Mouse (Mus musculus) ES-E14 (cell line): ENCODE data around the gene Robo2. TPM values are rescaled to one million over a fixed set of nuclear protein-coding genes. Genes with fewer than 3 reads are reported as not detected.
"Not testable (repeated sequence)": the region's sequence is repeated elsewhere in the genome, so short reads cannot be mapped to it uniquely, and the experiment has no call there.

ENCODE experiments used
- DNase-seq: peaks from one replicate; pipeline ENCODE4 v3.0.0-alpha.2; 2013; ENCODE audit warnings: low read depth, low spot score
- H3K27ac ChIP-seq: 2 replicates; pipeline ENCODE4 v1.5.1; 2012; ENCODE audit warnings: low read depth, mild to moderate bottlenecking, low read length, moderate library complexity, mixed read lengths; ENCODE audit not compliant: poor library complexity, insufficient read depth, severe bottlenecking
- H3K36me3 ChIP-seq: 2 replicates; pipeline ENCODE4 v1.6.1; 2012; ENCODE audit warnings: mild to moderate bottlenecking, low read length, moderate library complexity, mixed read lengths; ENCODE audit not compliant: control insufficient read depth, poor library complexity, insufficient read depth, severe bottlenecking
- H3K4me1 ChIP-seq, 2 experiments: fragments of 150-350 bp in 1 of 2; sonication (generic) in 1 of 2; 2 replicates each; pipeline ENCODE4 v1.6.1; 2012; ENCODE audit warnings: low read length in 2 of 2, mild to moderate bottlenecking in 1 of 2, mixed read lengths in 1 of 2; ENCODE audit not compliant: control insufficient read depth in 2 of 2, insufficient read depth in 2 of 2, poor library complexity in 1 of 2
- H3K4me3 ChIP-seq, 2 experiments: fragments of 150-350 bp in 1 of 2; sonication (generic) in 1 of 2; 2 replicates each; pipeline ENCODE4 v1.5.1; 2012; ENCODE audit warnings: low read length in 2 of 2, low read depth in 1 of 2, mild to moderate bottlenecking in 1 of 2, mixed read lengths in 1 of 2; ENCODE audit not compliant: insufficient read depth in 1 of 2, poor library complexity in 1 of 2, severe bottlenecking in 1 of 2
- H3K9ac ChIP-seq: 2 replicates; pipeline ENCODE4 v1.6.1; 2012; ENCODE audit warnings: low read depth, mild to moderate bottlenecking, low read length, mixed read lengths; ENCODE audit not compliant: poor library complexity, insufficient read depth, severe bottlenecking
- H3K9me3 ChIP-seq: fragments of 150-350 bp; sonication (generic); 2 replicates; pipeline ENCODE4 v1.6.1; 2012; ENCODE audit warnings: low read depth, mild to moderate bottlenecking, low read length; ENCODE audit not compliant: control insufficient read depth, insufficient read depth
- CHD2 ChIP-seq: IDR thresholded peaks from 2 replicates; pipeline ENCODE4 v1.6.1; 2014; ENCODE audit warnings: mild to moderate bottlenecking, low read depth, low read length, inconsistent platforms
- HCFC1 ChIP-seq: IDR thresholded peaks from 2 replicates; pipeline ENCODE4 v1.6.1; 2012; ENCODE audit warnings: low read length, inconsistent platforms, borderline replicate concordance; ENCODE audit not compliant: insufficient read depth
- MAFK ChIP-seq: IDR thresholded peaks from 2 replicates; pipeline ENCODE4 v1.6.1; 2014; ENCODE audit warnings: mild to moderate bottlenecking, low read depth, low read length, inconsistent platforms; ENCODE audit not compliant: insufficient read depth
- ZC3H11A ChIP-seq: IDR thresholded peaks from 2 replicates; pipeline ENCODE4 v1.6.1; 2012; ENCODE audit warnings: low read depth, mild to moderate bottlenecking, inconsistent platforms, low read length, borderline replicate concordance
- ZNF384 ChIP-seq: IDR thresholded peaks from 2 replicates; pipeline ENCODE4 v1.6.1; 2012; ENCODE audit warnings: low read depth, low read length, inconsistent platforms
- in situ Hi-C, 2 experiments: fragments of 600-800 bp; cut with MboI; formaldehyde crosslinking; loops; one replicate each; pipeline ENCODE4 v1.15.1; 2025; ENCODE audit warnings: low sequenced_read_pairs in 2 of 2, inconsistent platforms in 1 of 2; ENCODE audit not compliant: unreplicated experiment in 2 of 2
- total RNA-seq: library from RNA; depleted of rRNA; stranded (reverse); fragments of 300-350 nt; gene quantifications from 2 replicates; pipeline ENCODE4 v1.2.3, GENCODE M21; 2012

The Robo2 gene
- total RNA-seq, 1 experiment = 5.5 TPM

DNA sequence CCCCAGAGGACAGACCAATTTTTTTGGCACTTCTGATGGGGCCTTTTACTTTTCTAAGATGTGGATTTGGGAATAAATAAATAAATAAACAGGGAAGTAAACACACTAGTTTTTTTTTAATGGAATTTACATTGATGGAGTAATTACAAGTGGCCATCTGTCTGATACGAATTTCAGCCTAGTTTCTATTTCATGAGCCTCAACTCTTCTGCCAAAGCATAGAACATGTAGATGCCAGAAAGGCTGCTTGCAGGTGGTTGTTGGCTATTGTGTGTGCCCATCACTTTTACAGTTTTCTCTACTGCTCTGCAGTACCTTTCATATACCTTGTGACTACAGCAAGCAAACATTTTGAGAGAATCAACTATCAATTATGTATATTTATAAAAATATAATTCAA lies 355.4 kb downstream of the Robo2 start:
- Histone ChIP-seq H3K4me1 (no peaks in the 10 kb centered on the region), H3K36me3 (no peaks in the 10 kb centered on the region), H3K27ac (no peak overlapping the region), H3K9me3 (no peaks in the 10 kb centered on the region), H3K9ac (no peak overlapping the region), H3K4me3 (no peak overlapping the region)
- in situ Hi-C loops = no loop called here
- DNase-seq = no peak
- TF ChIP-seq MAFK (no peak), HCFC1 (no peak), ZC3H11A (no peak), CHD2 (no peak), ZNF384 (no peak)

GRCm38 (mm10) chr16:74055061-74055751 lies 356.4 kb downstream of the Robo2 start:
- H3K27ac ChIP-seq = no peak overlapping the region
- no peak for DNase-seq
- no peak overlapping the region for H3K9ac ChIP-seq
- H3K36me3 ChIP-seq = no peaks in the 10 kb centered on the region
- no peaks in the 10 kb centered on the region for H3K9me3 ChIP-seq
- no peak for TF ChIP-seq CHD2
- TF ChIP-seq HCFC1 = no peak
- no peak for TF ChIP-seq ZNF384
- no peak for TF ChIP-seq ZC3H11A
- no peak for TF ChIP-seq MAFK
- H3K4me1 ChIP-seq = no peaks in the 10 kb centered on the region
- H3K4me3 ChIP-seq = no peak overlapping the region
- in situ Hi-C loops = no loop called here

DNA sequence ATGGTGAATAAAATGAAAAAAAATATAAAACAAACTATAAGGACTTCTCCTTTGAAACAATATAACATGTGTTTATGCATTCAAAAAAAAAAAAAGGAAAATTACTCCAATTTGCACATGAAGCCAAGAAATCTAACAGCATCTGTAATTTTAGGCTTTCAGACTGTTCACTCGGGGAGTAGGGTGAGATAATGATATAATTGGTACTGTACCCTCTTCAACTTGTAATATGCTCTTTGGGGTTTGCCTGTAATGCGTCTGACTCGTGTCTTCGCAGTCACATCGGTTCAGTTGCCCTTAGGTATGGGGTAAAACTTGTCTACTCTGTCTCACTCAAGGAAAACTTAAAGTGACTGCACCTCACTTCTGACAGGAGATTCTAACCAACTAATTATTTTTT lies 362.2 kb downstream of the Robo2 start:
- in situ Hi-C loops = no loop called here
- TF ChIP-seq ZNF384 = no peak
- no peak for TF ChIP-seq MAFK
- TF ChIP-seq CHD2 = no peak
- no peak for TF ChIP-seq HCFC1
- TF ChIP-seq ZC3H11A = no peak
- no peaks in the 10 kb centered on the region for H3K9me3 ChIP-seq

GRCm38 (mm10) chr16:74048980-74049379 lies 362.6 kb downstream of the Robo2 start:
- no peak overlapping the region for H3K4me3 ChIP-seq
- in situ Hi-C loops = no loop called here
- no peaks in the 10 kb centered on the region for H3K36me3 ChIP-seq
- H3K9ac ChIP-seq = no peak overlapping the region
- no peaks in the 10 kb centered on the region for H3K9me3 ChIP-seq
- H3K4me1 ChIP-seq = no peaks in the 10 kb centered on the region
- TF ChIP-seq ZC3H11A = no peak
- TF ChIP-seq CHD2 = no peak
- no peak for TF ChIP-seq HCFC1
- TF ChIP-seq ZNF384 = no peak
- no peak for TF ChIP-seq MAFK
- no peak for DNase-seq
- H3K27ac ChIP-seq = no peak overlapping the region

More for the DNA sequence above, 362.2 kb downstream of the Robo2 start:
- no peak overlapping the region for H3K4me3 ChIP-seq
- no peaks in the 10 kb centered on the region for H3K4me1 ChIP-seq
- no peak overlapping the region for H3K27ac ChIP-seq
- no peak for DNase-seq
- H3K36me3 ChIP-seq = no peaks in the 10 kb centered on the region
- H3K9ac ChIP-seq = no peak overlapping the region

- Histone ChIP-seq H3K9ac (no peak overlapping the region), H3K27ac (no peak overlapping the region), H3K4me3 (no peak overlapping the region), H3K4me1 (no peaks in the 10 kb centered on the region), H3K36me3 (no peaks in the 10 kb centered on the region), H3K9me3 (no peaks in the 10 kb centered on the region)
- in situ Hi-C loops = no loop called here
- DNase-seq = no peak
- TF ChIP-seq CHD2 (no peak), MAFK (no peak), ZC3H11A (no peak), HCFC1 (no peak), ZNF384 (no peak)
Measured at GRCm38 (mm10) chr16:74047232-74047631, 364.4 kb downstream of the Robo2 start.

DNA sequence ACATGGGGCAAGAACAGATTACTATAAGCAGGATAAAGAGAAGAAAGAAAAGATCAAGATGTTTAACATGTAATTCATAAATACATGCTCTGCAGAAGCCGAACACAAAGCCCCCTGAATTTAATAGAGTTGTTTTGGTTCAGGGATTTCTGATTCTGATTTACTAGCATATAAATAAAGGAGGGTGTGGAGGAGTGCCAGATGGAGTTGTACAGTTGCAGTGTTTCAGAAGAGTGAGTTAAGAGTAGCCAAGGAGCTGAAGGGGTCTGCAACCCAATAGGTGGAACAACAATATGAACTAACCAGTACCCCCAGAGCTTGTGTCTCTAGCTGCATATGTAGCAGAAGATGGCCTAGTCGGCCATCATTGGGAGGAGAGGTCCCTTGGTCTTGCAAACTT lies 370.8 kb downstream of the Robo2 start:
- in situ Hi-C loops, H3K4me3 ChIP-seq: not testable (repeated sequence)

More for the DNA sequence above, 370.8 kb downstream of the Robo2 start:
- not testable (repeated sequence) for H3K36me3 ChIP-seq, H3K9ac ChIP-seq, H3K4me1 ChIP-seq, DNase-seq, H3K27ac ChIP-seq, H3K9me3 ChIP-seq
